Mouse (Mus musculus) embryonic fibroblast, embryonic 13.5 days (primary cell): ENCODE data around the gene Slc26a8. TPM values are rescaled to one million over a fixed set of nuclear protein-coding genes. Genes with fewer than 3 reads are reported as not detected.

Source experiments
- H3K27ac ChIP-seq: 2 replicates; pipeline ENCODE4 v1.5.1; 2012; ENCODE audit warnings: low read length, control low read depth, inconsistent platforms; ENCODE audit not compliant: insufficient read depth
- H3K4me1 ChIP-seq: 2 replicates; pipeline ENCODE4 v1.6.1; 2011; ENCODE audit warnings: low read length; ENCODE audit not compliant: control insufficient read depth, insufficient read depth
- H3K4me3 ChIP-seq: 2 replicates; pipeline ENCODE4 v1.5.1; 2011; ENCODE audit warnings: mild to moderate bottlenecking, control low read depth, low read length; ENCODE audit not compliant: insufficient read depth
- CTCF ChIP-seq: IDR thresholded peaks from 2 replicates; pipeline ENCODE4 v1.5.1; 2011; ENCODE audit warnings: mild to moderate bottlenecking, control low read depth, low read length, moderate library complexity, borderline replicate concordance; ENCODE audit not compliant: insufficient read depth
- POLR2A ChIP-seq: IDR thresholded peaks from 2 replicates; pipeline ENCODE4 v1.6.1; 2011; ENCODE audit warnings: low read depth, mild to moderate bottlenecking, control low read depth, low read length, moderate library complexity
- polyA plus RNA-seq: library from polyadenylated mRNA; stranded (reverse); fragments of >200 nt; gene quantifications from 2 replicates; pipeline ENCODE4 v1.2.4, GENCODE M21; 2011; ENCODE audit warnings: low read depth; ENCODE audit not compliant: missing spikeins, insufficient read length

Gene Slc26a8
- polyA plus RNA-seq, 1 experiment = 1.0 TPM

DNA sequence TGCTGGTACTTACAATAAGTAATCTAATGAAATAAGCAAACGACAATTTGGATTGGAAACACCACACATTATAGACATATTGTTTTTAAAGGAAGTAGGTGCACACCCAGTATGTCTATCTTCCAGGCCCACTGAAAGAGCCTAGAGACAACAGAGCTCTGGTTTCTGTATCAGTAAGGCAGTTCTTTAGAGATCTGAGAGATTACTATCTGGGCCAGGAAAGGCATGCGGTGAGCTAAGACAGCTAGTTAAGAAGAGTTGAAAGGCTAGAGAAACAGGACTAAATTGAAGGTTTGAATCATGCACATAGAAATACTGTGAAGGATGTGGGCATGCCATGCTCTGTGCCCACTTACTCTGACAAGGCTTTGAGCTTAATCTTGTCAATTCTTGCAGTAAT is 77.4 kb downstream of the Slc26a8 start:
- Histone ChIP-seq H3K4me1 (no peaks in the 10 kb centered on the region), H3K4me3 (no peak overlapping the region), H3K27ac (no peak overlapping the region)
- TF ChIP-seq CTCF (no peak), POLR2A (no peak)

DNA sequence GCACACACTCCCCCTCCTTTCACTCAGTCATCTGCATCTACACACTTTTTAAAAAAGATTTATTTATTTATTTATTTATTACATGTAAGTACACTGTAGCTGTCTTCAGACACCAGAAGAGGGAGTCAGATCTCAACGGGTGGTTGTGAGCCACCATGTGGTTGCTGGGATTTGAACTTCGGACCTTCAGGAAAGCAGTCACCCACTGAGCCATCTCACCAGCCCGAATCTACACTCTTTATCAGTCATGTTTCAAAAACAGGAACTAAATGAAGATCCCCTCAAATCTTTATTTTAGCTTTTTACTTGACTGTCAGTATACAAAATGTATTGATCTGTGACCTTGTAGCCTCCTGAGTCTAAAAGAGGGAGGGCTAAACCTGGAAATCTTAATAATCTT is 80.5 kb downstream of the Slc26a8 start:
- no peak for TF ChIP-seq CTCF
- no peak for TF ChIP-seq POLR2A
- Histone ChIP-seq H3K4me3 (no peak overlapping the region), H3K4me1 (no peaks in the 10 kb centered on the region), H3K27ac (no peak overlapping the region)

DNA sequence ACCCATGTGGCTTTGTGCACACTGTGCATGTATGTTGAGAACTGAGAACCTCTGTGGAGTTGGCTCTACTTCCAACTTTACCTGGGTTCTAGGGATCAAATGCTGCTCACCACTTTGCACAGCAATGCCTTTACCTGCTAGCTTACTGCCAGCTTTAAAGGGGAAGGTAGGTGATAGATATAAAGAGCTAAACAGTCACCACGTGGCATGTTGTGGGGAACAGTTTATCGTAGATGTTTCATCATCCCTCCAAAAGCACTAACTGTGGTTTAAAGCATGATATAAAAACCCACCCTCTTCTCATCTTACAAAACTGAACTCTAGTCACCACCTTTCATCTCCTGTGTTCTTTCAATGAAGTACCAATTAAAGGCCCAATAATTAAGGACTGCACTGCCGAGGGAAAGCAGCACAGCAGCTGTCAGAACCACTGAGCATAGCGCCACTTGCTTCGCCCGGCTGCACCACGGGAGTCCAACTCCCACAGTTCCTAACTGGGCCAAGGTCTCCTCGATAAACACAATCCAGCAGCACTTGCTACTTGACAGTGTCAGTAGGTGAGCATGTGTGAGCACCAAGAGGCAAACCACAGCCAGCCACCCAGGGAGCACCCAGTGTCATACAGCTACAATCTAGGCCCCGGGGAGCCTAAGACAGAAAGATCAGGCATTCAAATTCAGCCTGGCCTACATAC is 88.3 kb downstream of the Slc26a8 start:
- Histone ChIP-seq H3K4me3 (no peak overlapping the region), H3K4me1 (no peaks in the 10 kb centered on the region), H3K27ac (no peak overlapping the region)
- TF ChIP-seq CTCF (no peak), POLR2A (no peak)

DNA sequence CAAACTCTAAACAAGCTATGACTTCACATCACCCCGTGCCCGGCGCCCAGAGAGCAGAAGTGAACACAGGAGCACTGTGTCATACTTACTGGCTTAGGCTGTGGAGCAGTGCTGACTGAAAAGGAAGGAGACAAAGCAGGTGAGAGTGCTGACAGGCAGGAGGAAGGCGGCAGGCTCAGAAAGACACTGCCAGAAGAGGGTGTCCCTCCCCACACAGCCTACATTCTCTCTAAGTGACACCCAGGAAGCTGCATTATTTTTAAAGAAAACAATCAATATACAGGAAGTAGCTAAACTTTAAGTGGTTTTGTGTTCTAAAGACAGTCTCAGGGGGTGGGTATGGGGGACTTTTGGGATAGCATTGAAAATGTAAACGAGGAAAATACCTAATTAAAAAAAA is 89.3 kb downstream of the Slc26a8 start:
- TF ChIP-seq POLR2A (no peak), CTCF (no peak)
- Histone ChIP-seq H3K4me3 (no peak overlapping the region), H3K4me1 (no peaks in the 10 kb centered on the region), H3K27ac (no peak overlapping the region)

DNA sequence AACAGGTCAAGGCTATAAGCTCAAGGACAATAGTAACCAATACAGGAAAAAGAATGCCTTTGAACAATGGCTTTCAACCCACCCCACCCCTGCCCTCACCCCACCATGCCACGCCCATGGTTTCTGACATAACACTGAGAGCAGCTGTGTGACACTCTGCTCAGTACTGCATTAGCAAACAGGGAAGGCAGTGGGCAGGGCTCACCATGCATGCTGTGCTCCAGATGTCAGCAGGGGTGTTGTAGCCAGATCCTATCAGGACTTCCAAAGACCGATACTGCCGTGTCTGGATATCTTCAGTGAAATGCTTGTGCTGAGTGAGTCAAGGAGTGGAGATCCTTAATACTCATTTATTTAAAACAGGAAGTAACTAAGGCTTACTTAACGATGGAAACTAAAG is 96.1 kb downstream of the Slc26a8 start:
- TF ChIP-seq POLR2A (no peak), CTCF (no peak)
- no peaks in the 10 kb centered on the region for H3K4me1 ChIP-seq
- H3K27ac ChIP-seq = no peak overlapping the region
- no peak overlapping the region for H3K4me3 ChIP-seq

DNA sequence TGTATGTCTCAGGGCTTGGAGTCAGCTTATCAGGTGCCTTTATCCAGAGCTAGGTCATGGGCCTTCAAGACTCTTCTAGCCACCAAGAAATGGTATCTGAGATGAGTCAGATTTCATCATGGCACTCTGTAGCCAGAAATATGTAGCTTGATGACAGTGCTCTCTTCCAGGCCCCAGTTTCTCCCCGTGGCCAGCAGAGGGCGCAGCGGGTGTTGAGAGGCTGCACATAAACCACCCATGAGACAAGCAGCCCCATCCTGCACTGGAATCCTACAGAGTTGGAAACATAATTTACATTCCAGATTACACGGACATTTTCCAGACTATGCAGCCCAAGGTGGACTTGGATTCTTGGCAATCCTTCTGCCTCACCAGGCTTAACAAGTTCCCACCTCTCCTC is 97.0 kb downstream of the Slc26a8 start:
- H3K27ac ChIP-seq = no peak overlapping the region
- peak; percentile 65 for TF ChIP-seq CTCF
- no peak for TF ChIP-seq POLR2A
- H3K4me3 ChIP-seq = no peak overlapping the region
- H3K4me1 ChIP-seq = peaks cover 3% of the 10 kb centered on the region; the same call in 1 of the 2 replicates

DNA sequence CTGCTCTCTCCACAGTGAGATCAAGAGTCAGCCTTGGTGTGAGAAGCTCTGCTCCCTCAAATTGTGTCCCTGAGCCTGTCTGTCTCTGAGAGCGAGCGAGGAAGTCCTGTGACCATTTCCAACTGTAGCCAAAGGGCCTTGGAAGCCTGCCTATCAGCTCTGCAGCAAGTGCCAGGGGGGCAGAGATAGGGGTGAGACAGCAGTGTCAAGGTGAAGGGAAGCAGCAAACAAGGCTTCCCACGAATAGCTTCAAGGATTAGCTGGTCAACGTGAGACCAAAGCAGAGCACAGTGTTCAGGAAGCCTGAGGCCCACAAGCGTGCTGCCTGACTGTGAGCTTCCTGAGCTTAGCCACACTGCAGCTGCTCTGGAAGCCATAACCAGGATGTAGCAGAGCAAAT is 98.6 kb downstream of the Slc26a8 start:
- no peak for TF ChIP-seq CTCF
- no peak for TF ChIP-seq POLR2A
- peaks cover 3% of the 10 kb centered on the region; the same call in 1 of the 2 replicates for H3K4me1 ChIP-seq
- H3K4me3 ChIP-seq = no peak overlapping the region
- H3K27ac ChIP-seq = no peak overlapping the region

DNA sequence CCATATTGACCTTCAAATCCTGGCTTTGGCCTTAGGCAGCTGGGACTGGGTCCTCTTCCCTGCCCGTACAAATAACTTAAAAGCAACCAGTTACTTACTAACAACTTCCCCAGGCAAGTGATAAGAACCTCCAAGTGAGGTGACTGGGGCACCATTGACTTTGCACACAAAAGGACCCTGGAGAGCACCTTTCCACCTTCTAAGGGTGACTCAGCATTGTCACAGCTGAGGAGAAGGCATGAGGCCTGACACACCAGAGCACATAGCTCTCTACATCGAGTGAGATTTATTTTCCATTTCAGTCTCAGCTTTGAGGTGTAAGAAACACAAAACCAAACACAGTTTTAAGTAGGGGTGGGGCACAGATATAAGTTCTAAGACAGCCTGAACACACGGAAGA is 99.4 kb downstream of the Slc26a8 start:
- TF ChIP-seq POLR2A = no peak
- Histone ChIP-seq H3K27ac (no peak overlapping the region), H3K4me3 (no peak overlapping the region), H3K4me1 (peaks cover 3% of the 10 kb centered on the region; the same call in 1 of the 2 replicates)

DNA sequence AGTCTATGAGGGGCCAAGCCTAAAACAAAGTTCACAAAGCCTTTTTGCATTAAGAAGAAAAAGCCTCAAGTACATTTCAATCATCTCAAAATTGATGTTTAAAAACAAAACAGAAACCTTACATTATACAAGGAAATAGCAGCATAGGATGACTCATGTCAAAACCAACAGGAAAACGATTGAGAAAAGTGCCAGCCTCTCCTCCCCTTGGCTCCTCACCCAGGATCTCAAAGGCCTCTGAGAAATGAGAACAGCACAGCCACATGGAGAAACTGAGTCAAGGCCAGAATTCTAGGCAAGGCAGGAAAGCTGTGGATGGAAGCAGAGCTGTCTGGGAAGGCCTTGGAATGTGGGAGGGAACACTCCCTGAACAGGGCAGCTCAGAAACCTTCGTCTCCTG is 101.4 kb downstream of the Slc26a8 start:
- Histone ChIP-seq H3K27ac (no peak overlapping the region), H3K4me1 (peaks cover 3% of the 10 kb centered on the region; the same call in 1 of the 2 replicates), H3K4me3 (no peak overlapping the region)
- TF ChIP-seq POLR2A (no peak), CTCF (no peak)

Other genes with a start within 250 kb of the Slc26a8 start
- 30.7 and 31.3 TPM in 2 replicates for gene Fkbp5, start 172.7 kb downstream of the Slc26a8 start, polyA plus RNA-seq
- gene Armc12, start 159.4 kb downstream of the Slc26a8 start, polyA plus RNA-seq = not detected in 2 replicates
- gene Clpsl2, start 140.8 kb downstream of the Slc26a8 start, polyA plus RNA-seq = not detected in 2 replicates
- gene Clps, start 129.5 kb downstream of the Slc26a8 start, polyA plus RNA-seq = not detected in 2 replicates
- not detected in 2 replicates for gene Lhfpl5, start 114.6 kb downstream of the Slc26a8 start, polyA plus RNA-seq
- gene Srpk1, start 67.5 kb downstream of the Slc26a8 start, polyA plus RNA-seq = 115 and 125 TPM in 2 replicates
- gene Mapk14, start 1.1 kb upstream of the Slc26a8 start, polyA plus RNA-seq = 72.0 and 76.5 TPM in 2 replicates
- 2.3 and 4.6 TPM in 2 replicates for gene AC170998.1, start 35.9 kb upstream of the Slc26a8 start, polyA plus RNA-seq
- gene Mapk13, start 79.1 kb upstream of the Slc26a8 start, polyA plus RNA-seq = 12.4 and 24.2 TPM in 2 replicates
- 41.9 and 43.7 TPM in 2 replicates for gene Brpf3, start 110.9 kb upstream of the Slc26a8 start, polyA plus RNA-seq
- not detected in 2 replicates for gene Pnpla1, start 168.2 kb upstream of the Slc26a8 start, polyA plus RNA-seq
- not detected in 2 replicates for gene 4930539E08Rik, start 225.1 kb upstream of the Slc26a8 start, polyA plus RNA-seq